Mouse (Mus musculus): ENCODE measurements at regions not wholly inside any gene's neighbourhood (a gene's known extent, or its start where the extent isn't known, plus 50 kb on each side); places are given as distances from the start of the nearest gene placed in this dataset.

DNA sequence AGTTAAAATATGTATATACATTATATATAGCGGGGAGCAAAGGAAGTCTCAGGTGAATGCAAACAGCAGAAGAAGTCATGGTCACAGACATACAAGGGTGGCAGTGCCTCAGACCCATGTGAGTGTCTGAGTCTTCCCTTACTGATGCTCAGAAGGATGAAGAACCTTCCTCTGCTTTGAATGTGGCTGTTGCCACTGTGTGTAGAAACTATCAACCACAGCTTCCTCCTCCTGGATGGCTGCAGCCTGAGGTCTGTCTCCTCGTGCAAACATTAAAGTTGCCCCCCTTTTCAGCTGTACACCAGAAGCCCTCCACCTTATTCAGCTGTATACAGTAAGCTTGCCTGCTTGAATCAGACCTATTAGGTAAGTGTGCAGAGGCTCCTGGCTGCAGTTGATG lies 79.4 kb upstream of the Tspan5 start:
- no peak for DNase-seq (ENCODE audit: low spot score in 2 of 2)

DNA sequence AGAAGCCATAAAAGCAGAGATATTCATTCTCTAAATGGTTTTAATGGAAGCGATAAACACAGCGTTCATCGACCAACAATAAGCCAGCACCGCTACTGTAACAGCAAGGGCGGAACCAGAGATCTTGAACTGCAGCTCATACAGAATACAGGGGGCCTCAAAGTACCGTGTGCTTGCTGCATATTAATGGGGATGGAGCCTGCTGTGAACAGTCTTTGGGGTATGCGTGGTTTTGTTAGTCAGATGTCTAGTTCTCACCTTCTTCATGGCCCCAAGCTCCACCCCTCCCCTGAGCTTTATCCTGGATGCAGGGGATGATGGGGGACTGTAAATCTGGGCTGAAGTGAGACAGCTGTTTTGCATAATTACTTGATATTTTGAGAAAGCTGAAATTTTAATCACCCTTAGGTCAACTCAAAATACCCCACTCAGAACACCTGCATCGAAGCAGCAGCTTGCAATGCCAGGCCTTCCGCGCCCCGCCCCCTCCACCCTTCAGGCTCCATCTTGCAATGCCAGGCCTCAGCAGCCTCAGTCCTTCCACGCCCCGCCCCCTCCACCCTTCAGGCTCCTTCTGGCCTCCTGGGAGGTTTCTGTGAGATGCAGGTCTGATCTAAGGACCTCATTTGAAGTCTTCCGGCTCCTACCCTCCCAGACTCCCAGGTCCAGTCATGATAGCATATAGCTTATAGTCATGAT lies 73.5 kb upstream of the Tspan5 start:
- DNase-seq (ENCODE audit: low spot score in 2 of 2), result no peak

DNA sequence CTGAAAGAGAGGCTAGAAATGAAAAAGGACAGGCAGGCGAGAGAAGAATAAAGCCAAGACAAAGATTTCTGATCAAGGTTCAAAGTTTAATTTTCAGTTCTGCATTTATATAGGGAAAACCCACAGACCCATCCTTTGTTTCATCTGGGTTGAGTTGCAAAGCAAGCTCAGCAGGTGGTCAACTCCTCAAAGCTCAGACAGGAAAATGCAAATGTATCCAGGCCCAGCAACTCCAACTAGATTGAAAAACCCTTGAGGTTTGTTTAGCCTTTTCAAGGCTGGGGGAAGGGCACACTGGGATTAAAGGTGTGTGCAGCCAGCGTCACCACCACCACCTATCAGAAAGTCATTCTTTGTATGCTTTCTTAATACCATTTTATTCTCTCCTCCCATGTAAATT lies 66.1 kb upstream of the Tspan5 start:
- DNase-seq (ENCODE audit: low spot score in 2 of 2), result no peak

DNA sequence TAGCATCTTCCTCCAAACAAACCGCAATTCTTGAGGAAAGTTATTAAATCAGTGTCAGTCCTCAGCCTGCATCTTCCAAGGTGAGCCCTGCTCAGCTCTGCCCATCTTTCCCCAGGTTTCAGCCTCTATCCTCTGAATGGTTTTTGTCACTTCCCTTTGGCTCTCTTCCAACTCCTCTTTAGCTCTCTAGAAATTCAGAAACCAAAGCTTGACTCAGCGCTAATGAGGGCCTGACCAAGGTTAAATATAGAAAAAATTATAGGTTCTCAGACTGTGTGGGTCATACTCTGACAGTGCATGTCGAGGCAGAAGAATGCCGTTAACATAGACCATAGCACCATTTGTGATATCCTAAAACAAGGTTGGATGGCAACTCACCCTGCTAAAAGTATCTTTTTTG lies 63.6 kb upstream of the Tspan5 start:
- no peak for DNase-seq (ENCODE audit: low spot score in 2 of 2)

DNA sequence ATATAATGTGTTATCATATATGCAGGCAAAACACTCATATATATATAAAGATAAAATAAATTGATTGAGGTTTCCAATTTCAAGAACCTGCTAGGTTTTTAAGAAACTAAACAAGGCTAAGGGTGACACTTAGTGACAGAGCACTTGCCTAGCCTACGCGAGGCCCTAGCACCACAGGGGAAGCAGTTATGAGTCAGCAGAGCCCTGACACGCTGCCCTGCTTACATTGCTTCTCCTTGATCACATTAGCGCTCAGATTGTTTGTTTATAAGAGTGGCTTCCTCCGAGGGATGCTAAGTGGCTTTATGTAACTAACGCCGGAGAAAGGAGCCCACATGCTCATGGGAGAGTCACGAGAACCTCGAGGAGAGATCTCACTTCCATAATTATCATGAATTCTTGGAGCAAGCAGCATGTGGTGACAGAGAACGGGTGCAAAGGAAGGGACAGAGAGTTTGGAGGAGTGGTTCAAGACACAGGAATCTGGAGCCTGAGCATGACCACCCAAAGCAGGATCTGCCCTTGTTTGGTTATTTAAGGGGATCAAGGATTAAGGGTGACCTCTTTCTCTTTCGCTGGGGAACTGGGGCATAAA lies 55.3 kb upstream of the Tspan5 start:
- DNase-seq (ENCODE audit: low spot score in 2 of 2), result no peak

DNA sequence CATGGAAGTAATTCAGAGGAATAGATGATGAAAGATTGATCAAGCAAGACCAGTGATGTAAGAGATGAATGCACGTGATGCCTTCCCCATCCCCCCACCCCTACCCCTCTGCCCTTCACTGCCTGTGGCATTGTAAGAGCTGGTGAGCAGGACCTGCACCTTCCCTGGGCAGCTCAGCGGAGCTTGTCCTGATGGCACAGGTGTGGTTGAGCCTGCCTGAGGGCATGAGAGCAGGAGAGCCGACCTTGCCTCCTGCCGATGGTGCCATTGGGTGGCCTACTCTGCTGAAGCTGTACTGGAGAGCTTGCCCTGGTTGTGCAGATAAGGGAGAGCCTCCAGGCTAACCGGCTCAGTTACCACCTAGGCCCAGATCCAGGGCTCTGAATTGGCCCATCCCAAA lies 53.4 kb upstream of the Tspan5 start:
- no peak for DNase-seq (ENCODE audit: low spot score in 2 of 2)
